Mouse (Mus musculus): ENCODE data around the gene Trim71. TPM values are rescaled to one million over a fixed set of nuclear protein-coding genes. Genes with fewer than 3 reads are reported as not detected.

Trim71 gene
- not detected for total RNA-seq (2021)

DNA sequence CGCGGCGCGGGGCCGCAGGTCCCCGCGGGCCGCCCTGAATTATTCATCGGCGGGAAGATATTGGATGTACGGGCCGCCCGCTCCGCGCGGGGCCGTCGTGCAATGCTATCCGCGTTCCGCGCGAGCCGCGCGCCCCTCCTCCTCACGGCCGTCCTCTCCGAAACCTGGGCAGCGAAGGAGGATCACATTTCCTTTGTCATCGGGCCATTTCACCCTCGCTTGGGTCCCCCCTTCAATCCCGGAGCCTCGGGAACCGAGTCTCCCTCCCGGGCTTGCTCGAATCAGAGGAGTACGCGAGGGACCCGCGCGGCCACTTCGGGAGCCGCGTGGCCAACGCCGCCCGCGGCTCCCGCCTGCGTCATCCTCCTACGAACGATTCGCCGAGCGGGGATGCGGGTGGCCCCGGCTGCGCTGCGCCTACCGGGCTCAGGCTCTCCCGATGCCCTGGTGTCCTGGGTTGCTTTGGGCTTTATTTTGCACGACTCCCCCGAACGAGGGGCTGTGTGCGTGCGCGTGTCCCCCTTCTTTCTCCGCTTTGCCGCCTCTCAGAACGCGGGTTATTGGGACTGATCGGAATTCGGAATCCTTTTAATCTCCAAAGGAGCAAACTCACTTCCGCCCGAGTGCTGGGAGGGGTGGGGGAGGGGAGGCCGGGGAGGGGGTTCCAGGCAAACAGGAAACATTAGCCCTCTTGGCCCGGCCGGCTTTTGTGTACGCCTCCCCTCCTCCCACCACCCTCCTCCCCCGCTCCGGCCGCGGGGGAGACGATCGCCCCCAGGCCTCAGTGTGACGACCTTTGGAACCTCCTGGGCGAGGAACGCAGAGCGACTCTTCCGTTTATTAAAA, at the start of gene Trim71:
Gene Trim71, minus strand, starts transcription at position 609 of the 846 bp plus-strand sequence.
- intact Hi-C loops (cut with DNase I): no loop called here
- DNase-seq: no peak

DNA sequence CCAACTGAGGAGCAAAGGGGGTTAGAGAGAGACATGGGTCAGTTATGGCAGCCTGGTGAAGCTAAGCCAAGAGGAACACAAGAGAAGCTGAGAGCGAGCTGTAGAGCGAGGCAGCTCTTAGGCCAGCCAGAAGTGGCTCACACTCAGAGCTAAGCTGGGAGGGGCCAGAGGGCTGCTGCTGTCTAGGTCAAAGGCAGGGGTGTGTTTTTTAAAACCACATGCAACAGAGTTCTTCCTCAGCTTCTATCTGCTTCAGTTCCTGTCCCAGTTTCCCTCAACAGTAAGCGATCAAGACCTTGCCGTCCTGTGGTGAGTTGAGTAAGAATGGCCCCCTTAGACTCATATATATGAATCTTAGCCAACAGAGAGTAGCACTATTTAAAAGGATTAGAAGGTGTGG, 48.9 kb upstream of the Trim71 start:
- intact Hi-C loops (cut with DNase I): no loop called here
- DNase-seq: no peak

DNA sequence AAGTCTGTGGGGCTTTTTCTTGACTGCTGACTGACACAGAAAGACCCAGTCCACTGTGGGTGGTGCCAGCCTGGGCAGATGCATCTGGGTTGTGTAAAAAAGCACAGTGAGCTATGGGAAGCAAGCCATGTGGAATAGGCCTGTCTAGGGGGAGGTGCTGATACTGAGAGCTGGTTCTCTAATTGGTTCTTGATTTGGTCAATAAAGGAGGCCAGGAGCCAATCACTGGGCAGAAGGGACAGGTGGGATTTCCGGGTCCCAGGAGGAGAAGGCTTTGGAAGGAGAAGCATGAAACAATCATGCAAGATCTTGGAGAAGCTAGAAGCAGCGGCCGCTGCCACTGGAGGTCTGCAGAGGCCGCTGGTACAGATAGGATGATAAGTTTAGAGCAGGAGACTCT, 48.4 kb upstream of the Trim71 start:
- intact Hi-C loops (cut with DNase I): no loop called here
- DNase-seq: no peak

DNA sequence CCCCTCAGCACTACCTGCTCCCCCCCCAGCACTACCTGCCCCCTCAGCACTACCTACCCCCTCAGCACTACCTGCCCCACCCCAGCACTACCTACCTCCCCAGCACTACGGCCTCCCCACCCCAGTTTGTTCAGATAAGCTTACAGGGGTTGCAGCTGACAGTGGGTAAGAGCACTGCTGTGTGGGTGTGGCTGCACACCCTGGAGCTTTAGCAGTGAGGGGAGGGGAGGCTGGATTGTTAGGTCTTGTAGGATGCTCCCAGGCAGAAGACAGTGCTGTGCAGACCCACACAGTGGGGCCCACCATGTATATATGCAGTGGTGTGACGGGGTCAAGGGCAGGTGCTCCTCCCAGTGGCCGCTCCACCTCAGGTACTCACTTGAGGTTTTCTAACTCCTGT, 46.1 kb upstream of the Trim71 start:
- DNase-seq: no peak
- intact Hi-C loops (cut with DNase I): no loop called here

DNA sequence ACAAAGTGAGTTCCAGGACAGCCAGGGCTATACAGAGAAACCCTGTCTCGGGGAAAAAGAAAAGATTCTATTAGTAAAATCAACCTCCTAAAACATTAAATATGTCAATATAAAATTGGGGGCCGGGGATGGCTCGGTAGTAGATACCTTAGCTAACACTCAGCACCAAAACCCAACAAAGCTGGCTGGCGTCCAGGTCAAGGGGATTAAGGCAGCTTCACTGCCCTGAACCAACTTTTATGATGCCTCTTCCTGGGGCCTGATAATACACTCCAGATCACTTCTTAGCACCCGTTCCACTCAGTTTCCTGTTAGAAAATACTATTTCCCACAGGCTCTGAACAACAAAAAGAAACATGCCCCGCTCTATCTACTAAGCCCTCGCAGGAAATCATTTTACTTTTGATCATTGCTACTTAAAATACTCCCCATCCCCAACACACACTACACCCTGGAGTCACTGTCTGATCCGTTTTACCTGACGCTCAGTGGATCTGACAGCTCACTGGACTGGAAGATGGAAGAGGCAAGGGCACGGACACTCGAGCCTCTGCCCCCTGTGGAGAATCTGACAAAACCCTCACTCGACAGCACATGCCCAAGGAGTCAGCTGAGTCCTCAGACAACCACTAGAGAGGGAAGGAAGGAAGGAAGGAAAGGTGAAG, 39.8 kb upstream of the Trim71 start:
- intact Hi-C loops (cut with DNase I): no loop called here
- DNase-seq: no peak

DNA sequence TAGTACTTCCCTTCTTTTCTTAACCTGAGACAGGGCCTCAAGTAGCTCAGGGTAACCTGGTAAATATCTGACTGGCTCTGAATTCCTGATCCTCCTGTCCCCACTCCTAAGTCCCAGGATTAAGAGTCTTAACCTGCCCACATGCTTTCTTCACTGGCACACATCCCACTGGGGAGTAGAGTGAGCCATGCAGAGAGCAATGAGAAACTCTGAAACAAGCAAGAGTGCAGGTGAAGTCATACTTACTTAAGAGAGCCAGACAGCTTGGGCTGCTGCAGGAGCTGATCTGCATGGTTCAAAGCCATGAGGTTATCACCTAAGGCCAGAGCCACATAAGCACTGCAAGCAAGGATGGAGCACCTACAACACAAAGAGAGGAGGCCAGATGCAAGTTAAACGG, 36.9 kb upstream of the Trim71 start:
- intact Hi-C loops (cut with DNase I): no loop called here
- DNase-seq: no peak

DNA sequence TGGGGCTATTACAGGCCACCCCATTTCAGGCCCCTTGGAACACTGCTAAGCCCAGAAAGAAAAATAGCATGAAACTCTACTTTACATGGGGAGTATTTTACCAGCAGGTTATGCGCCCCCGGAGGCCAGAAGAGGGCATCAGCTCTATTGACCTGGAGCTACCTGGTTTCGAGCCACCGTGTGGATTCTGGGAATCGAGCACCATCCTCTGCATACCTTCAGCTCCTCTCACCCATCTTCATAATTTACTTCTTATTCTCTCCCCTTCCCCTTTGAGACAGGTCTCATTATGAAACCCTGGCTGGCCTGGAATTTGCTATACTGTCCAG, 20.8 kb upstream of the Trim71 start:
- intact Hi-C loops (cut with DNase I): no loop called here
- no peak for DNase-seq

DNA sequence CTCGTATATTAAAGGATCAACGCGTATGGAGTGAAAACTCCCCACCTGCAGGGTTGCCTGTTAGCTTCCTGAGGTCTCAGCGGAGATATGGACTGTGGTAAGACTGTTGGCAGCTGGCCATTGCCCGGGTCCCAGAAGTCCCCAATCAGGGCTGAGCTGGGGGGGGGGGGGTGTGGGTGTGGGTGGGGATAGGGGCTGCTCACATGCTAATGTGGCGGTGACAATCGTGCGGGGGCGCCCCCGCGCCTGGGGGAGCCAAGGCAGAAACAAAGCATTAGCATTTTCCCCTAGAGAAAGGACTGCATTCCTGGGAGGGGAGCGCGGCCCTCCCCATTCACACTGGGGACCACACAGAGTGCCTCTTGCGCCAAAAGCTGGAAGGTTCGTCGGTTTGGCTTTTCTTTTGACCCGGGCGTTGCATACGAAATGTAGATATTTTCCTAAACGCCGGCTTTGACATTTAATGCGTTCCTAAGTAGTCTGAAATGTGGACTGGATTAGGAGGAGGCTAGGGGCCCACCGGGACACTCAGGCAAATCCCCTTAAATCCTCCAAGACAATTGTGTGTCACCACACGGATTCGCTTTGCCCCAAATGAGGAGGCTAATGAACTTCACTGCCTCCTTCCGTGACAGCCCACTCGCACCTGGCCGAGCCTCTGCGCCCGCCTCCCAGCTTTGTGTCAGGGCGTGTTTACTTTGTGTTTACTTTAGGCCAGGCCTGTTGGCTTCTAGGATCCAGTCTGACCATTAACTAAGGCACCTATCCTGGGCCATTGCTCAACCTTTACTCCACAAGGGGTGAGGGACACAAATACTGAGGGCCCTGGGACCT, 20.2 kb upstream of the Trim71 start:
- intact Hi-C loops (cut with DNase I): no loop called here
- no peak for DNase-seq

DNA sequence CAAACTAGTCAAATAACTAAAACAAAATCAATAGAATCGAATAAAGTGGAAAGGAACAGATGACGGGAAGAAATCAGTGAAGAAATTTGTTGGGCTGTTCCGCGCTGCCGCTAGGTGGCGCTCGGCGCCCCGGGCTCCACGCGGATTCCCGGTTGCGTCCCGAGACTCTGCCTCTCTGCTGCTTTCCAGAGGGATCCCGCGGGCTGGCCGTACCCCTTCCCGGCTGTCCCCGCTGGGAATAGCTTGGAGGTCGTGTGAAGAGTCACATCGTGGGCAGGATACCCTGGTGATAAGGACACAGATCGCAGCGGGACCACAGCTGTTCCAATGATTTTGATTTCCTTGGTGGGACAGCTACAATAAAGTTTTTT, 19.6 kb upstream of the Trim71 start:
- intact Hi-C loops (cut with DNase I): loop anchor here (2.0 kb wide), 1 partner anchor 169 kb away; no protein-coding TSS in a partner anchor
- peak; percentile 74 to 80 for DNase-seq

DNA sequence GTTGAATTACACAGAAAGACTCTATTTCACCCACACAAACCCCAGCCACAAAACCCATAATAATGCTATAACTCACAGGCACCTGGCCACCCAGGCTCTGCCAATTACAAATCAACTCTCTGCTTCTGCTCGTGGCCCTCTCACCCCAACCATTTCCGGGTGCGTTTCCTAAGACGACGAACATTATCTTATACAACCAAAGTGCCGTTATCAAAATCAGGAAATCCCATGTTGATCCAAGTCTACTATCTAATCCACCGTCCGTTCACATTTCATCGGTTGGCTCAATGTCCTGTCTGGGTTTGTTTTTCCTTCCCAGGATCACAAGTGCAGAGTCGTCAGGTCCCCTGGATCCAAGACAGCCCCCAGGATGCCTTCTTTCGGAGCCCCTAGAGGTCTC, 14.5 kb upstream of the Trim71 start:
- no peak for DNase-seq
- intact Hi-C loops (cut with DNase I): no loop called here

DNA sequence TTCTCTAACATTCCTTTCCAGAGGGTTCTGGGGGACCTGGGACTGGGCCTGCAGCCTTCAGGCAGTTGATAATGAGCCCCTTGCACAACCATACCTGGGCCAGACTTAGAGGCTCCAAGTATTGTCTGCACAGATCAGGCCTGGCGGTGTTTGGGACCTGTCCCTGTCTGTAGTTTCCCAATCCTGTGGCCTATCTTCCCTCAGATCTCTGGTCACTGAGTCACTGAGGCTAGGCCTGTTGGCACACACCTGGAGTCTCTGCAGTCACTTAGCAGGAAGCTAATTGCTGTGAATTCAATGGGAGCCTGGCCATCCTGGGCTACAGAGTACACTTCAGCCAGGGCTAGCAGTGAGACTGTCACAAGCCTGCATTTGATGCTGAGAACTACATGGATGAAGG, 11.8 kb upstream of the Trim71 start:
- no peak for DNase-seq
- intact Hi-C loops (cut with DNase I): no loop called here

DNA sequence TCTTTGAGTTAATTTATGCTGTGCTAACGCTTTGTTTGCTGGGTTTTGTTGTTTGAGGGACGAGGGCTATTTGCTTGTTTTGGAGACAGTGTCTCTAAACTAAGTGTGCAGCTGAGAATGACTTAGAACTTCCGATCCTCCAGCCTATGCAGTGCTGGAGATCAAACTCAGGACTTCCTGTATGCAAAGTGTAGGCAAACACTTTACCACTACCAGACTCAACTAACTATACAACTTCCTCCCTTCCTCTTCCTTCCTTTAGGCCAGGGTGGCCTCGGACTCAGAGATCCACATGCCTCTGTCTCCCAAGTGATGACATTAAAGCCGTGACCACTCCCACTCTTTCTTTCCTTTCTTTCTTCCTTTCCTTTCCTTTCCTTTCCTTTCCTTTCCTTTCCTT, 9.4 kb upstream of the Trim71 start:
- no peak for DNase-seq
- intact Hi-C loops (cut with DNase I): no loop called here

DNA sequence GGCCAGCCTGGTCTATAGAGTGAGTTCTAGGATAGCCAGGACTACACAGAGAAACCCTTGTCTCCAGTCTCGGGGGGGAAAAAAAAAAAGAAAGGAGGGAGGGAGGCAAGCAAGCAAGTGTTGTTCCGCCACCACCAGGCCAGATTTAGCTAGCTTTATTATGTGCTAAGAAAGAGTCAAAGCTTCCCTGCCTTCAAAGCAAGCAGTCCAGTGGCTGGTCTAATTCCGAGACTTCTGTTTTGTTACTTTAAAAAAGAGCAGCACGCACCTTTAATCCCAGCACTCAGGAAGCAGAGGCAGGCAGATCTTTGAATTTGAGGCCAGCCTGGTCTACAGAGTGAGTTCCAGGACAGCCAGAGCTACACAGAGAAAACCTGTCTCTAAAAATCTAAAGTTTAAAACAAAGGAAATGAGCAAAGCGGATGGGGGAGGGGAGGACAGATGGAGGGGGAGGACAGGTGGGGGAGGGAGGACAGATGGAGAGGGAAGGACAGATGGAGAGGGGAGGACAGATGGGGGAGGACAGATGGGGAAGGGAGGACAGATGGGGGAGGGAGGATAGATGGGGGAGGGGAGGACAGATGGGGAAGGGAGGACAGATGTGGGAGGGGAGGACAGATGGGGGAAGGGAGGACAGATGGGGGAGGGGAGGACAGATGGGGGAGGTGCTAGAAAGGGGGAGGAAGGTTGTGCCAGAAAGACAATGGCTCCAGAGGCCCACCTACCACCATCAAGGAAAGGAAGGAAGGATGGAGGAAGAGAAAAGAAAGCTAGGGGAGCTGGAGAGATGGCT, 4.7 kb upstream of the Trim71 start:
- DNase-seq: no peak
- intact Hi-C loops (cut with DNase I): no loop called here

DNA sequence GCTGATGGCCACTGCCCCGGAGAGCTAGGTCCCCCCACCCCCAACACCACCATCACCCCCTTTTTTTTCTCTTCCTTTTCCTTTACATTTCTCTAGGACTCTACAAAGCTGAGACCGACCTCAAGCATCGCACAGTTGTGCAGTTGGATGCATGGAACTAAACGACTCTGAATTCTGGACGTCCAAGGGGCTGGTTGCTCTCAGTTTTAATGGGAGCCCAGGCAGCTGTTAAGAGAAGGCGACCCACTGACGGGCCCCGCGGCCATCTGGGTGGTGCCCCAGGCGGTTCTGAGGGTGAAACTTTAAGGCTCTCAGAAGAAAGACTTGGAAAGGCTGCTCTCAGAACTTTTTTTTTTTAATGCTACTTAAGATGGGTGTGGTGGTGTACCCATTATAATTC, 498 bp upstream of the Trim71 start:
- no peak for DNase-seq
- intact Hi-C loops (cut with DNase I): no loop called here

DNA sequence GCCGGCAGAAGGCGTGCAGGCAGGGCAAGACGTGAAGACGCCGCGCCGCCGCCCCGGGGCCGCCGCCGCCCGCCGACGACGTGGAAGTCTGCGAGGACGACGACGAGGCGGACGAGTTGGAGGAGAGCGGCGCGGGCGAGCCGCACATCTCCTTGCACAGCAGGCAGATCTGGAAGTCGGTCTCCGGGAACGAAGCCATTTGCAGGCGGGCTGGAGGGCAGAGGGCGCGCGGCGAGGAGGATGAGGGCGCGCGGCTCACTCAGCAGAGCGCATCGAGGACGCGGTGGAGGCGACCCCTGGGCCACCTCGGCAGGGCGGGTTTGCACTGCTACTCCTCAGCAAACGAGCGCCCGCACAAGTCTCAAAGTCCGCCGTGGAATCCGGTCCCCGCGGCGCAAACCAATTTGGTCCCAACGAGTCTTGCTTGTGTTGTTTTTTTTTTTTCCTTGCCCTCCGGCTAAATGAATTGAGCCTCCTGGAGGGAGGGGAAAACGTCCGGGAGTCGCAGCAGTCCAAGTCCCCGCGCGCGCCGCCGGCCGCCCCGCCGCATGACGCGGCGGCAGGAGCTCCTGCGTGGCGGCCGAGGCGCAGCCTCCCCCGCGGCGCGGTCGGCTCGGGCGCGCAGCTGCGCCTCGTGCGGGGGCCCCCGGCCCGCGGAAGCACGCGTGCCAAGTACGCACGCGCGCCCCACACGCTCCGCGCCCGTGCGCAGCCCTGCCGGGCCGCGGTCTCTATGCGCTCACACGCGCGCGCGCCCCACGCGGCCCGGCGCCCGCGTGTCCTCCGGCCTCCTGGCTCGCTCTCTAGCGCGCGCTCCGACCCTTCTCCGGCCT, 1.0 kb downstream of the Trim71 start:
- intact Hi-C loops (cut with DNase I): no loop called here

DNA sequence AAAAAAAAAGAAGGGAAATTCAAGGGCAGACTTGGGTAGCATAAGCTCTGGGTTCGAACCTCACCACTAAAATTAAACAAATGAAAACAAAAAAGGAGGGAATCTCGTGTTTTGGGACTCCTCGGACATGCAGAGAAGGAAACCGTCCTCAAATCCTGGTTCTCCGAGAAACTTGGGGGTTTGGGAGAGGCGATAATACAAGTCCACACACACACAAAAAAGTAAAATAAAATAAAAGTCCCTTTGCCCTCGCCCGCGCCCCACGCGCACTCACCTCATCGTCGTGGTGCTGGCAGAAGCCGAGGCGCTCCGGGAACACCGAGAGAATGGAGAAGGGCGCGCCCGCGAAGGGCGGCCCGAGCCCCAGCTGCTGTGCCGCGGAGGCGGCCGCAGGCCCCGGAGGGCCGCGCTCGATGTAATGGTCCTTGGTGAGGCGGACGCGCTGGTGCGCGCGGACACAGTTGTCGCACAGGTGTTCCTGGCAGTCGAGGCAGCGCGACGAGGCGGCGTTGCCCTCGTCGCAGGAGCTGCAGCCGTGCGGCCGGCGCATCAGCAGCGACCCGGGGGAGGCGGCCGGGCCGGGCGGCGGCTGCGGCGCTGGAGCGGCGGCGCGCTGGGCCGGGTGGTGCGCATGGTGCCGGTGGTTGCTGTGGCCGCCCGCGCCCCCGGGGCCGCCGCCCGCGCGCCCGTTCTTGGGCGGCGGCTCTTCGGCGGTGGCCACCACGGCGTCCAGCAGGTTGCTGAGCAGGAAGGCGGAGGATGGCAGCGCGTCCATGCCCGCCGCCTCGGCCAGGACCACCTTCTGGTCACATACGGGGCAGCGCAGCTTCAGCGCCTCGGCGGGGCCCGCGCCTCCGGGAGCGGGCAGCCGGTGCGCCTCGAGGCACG, 1.9 kb downstream of the Trim71 start:
- DNase-seq: no peak
- intact Hi-C loops (cut with DNase I): no loop called here

More for the DNA sequence above, 1.0 kb downstream of the Trim71 start:
- no peak for DNase-seq

DNA sequence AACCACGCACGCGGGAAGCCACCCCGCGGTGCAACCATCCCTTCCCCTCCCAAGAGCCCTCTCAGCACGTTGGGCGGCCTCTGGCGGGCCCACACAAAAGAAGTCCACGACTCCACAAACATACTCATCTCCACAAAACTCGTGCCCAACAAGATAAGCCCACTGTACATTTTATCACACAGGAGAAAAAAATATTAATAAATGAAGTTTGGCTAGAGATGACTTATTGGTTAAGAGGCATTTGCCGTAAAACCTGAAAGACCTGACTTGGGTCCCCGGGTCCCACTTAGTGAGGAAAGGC, 2.5 kb downstream of the Trim71 start:
- intact Hi-C loops (cut with DNase I): no loop called here
- no peak for DNase-seq

DNA sequence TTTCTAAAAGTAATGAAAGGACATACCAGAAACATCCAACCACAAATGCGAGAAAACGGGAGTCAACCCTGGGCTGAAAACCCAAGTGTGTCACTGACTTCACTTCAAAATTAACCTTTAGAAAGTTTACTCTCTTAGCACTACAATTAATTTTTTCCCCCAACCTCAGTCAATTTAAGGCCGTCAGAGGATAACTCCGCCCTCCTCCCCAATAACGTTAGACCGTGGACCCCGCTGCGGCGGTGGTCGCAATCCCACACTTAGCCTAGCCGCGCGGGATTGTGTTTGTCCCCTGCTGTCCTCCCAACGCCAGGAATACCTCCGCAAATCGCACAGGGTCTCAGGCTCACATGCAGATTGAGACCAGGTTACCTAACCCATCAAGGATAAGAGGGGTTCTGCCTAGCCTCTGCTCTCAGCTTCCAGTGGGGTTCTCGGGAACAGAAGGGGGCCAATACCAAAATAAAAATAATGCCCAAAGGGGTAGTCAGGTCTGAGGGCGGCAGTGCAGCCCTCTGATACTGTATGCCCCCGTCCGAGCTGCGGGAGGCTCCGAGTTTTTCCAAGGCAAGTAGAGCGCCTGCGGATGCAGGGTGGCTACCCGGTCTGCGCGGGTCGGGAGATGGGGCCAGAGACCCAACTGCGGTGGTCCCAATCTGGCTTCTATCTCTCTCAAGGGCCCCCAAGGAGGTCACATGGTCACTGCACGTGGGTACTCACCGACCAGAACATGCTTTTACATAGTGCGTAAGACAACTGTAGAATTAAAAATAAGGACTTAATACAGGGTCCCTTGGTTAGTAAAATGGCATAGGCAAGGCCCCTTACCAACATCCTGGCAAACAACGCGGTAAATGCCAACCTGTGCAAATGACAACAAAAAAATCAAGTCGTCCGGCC, 3.1 kb downstream of the Trim71 start:
- intact Hi-C loops (cut with DNase I): no loop called here
- no peak for DNase-seq
